Mouse (Mus musculus) limb, embryonic 14.5 days (tissue): ENCODE data around the gene Ntn1. TPM values are rescaled to one million over a fixed set of nuclear protein-coding genes. Genes with fewer than 3 reads are reported as not detected.

ENCODE experiments used
- ATAC-seq: fragments of 200-750 bp; cut with Nextera tagmentation; 2 replicates; pipeline ENCODE4 v1.8.0; 2017; ENCODE audit warnings: low read depth, moderate number of reproducible peaks, moderate TSS enrichment; ENCODE audit not compliant: low FRiP score
- DNase-seq: peaks from one replicate; pipeline ENCODE4 v3.0.0-alpha.2; 2015; ENCODE audit warnings: low spot score
- H3K27ac ChIP-seq: fragments of 300-500 bp; sonication (generic); replicated peaks from 2 replicates; pipeline ENCODE4 v1.5.1; 2014; ENCODE audit warnings: low read depth, mild to moderate bottlenecking, low read length, moderate library complexity, mixed read lengths
- H3K27me3 ChIP-seq: fragments of 300-500 bp; sonication (generic); 2 replicates; pipeline ENCODE4 v1.6.1; 2014; ENCODE audit warnings: low read length, mixed read lengths; ENCODE audit not compliant: control insufficient read depth, insufficient read depth
- H3K36me3 ChIP-seq: fragments of 300-500 bp; sonication (generic); 2 replicates; pipeline ENCODE4 v1.6.1; 2014; ENCODE audit warnings: mild to moderate bottlenecking, low read length, moderate library complexity, mixed read lengths; ENCODE audit not compliant: control insufficient read depth, insufficient read depth
- H3K4me1 ChIP-seq: fragments of 300-500 bp; sonication (generic); 2 replicates; pipeline ENCODE4 v1.6.1; 2014; ENCODE audit warnings: antibody characterized with exemption, low read length, mixed read lengths; ENCODE audit not compliant: control insufficient read depth, insufficient read depth
- H3K4me2 ChIP-seq: fragments of 300-500 bp; sonication (generic); replicated peaks from 2 replicates; pipeline ENCODE4 v1.6.1; 2014; ENCODE audit warnings: low read depth, mild to moderate bottlenecking, low read length, moderate library complexity; ENCODE audit not compliant: severe bottlenecking
- H3K4me3 ChIP-seq: fragments of 300-500 bp; sonication (generic); replicated peaks from 2 replicates; pipeline ENCODE4 v1.5.1; 2014; ENCODE audit warnings: low read length
- H3K9ac ChIP-seq: fragments of 300-500 bp; sonication (generic); 2 replicates; pipeline ENCODE4 v1.6.1; 2014; ENCODE audit warnings: mild to moderate bottlenecking, low read depth, low read length, moderate library complexity; ENCODE audit not compliant: severe bottlenecking
- H3K9me3 ChIP-seq: fragments of 300-500 bp; sonication (generic); 2 replicates; pipeline ENCODE4 v1.6.1; 2016; ENCODE audit warnings: low read length; ENCODE audit not compliant: control insufficient read depth
- POLR2A ChIP-seq: fragments of 200-500 bp; IDR thresholded peaks from 2 replicates; pipeline ENCODE4 v1.8.0; 2012; ENCODE audit warnings: inconsistent platforms, mild to moderate bottlenecking, moderate library complexity, borderline replicate concordance; ENCODE audit not compliant: insufficient read depth, insufficient read length; ENCODE audit errors: extremely low read depth
- WGBS: fragments of 180-500 bp; shearing (Covaris S2); extraction: QIAGEN DNeasy Blood & Tissue Kit; methylation state at CpG from one replicate; pipeline ENCODE4 v1.1.7; 2014; 5-methylcytosine and 5-hydroxymethylcytosine counted together
- polyA plus RNA-seq, 2 experiments: library from polyadenylated mRNA; depleted of rRNA in 1 of 2; stranded (reverse) in 1 of 2; unstranded in 1 of 2; fragments of >200 nt; fragmentation: Nextera tagmentation in 1 of 2; extraction: Ambion mirVana in 1 of 2; gene quantifications; 2 replicates each; pipeline versions ENCODE4 v1.2.1 to v1.2.3; 2012 to 2014

The Ntn1 gene
- polyA plus RNA-seq, 2 experiments, result 4.7 to 18.5 TPM

- H3K36me3 ChIP-seq, result no peaks in the 10 kb centered on the region
- no peak for TF ChIP-seq POLR2A
- DNase-seq (no peak), ATAC-seq (no peak)
- peak overlapping the region; percentile 64 for H3K4me3 ChIP-seq
- peak overlapping the region; percentile 95 for H3K4me2 ChIP-seq
- no peaks in the 10 kb centered on the region for H3K9me3 ChIP-seq
- H3K27ac ChIP-seq, result no peak overlapping the region
- peaks cover 14% of the 10 kb centered on the region for H3K4me1 ChIP-seq
- no peak overlapping the region for H3K9ac ChIP-seq
- 9% methylated on average over 12 of the region's 12 CpGs for WGBS
- peaks cover 69% of the 10 kb centered on the region for H3K27me3 ChIP-seq
Observed at GRCm38 (mm10) chr11:68384131-68384530, 16.5 kb downstream of the Ntn1 start.

GRCm38 (mm10) chr11:68383519-68383918 is 17.1 kb downstream of the Ntn1 start:
- ATAC-seq (no peak), DNase-seq (no peak)
- H3K4me3 ChIP-seq, result no peak overlapping the region; the same call in 1 of the 2 replicates
- no peak overlapping the region for H3K27ac ChIP-seq
- no peak for TF ChIP-seq POLR2A
- 17% methylated on average over 10 of the region's 10 CpGs for WGBS
- no peak overlapping the region for H3K4me2 ChIP-seq
- H3K27me3 ChIP-seq, result peaks cover 65% of the 10 kb centered on the region
- H3K36me3 ChIP-seq, result no peaks in the 10 kb centered on the region
- H3K9me3 ChIP-seq, result no peaks in the 10 kb centered on the region
- H3K9ac ChIP-seq, result no peak overlapping the region
- peaks cover 18% of the 10 kb centered on the region for H3K4me1 ChIP-seq

- no peak for DNase-seq
- Histone ChIP-seq H3K9ac (no peak overlapping the region), H3K9me3 (no peaks in the 10 kb centered on the region), H3K4me1 (peaks cover 18% of the 10 kb centered on the region), H3K27me3 (peaks cover 49% of the 10 kb centered on the region), H3K4me2 (no peak overlapping the region), H3K36me3 (no peaks in the 10 kb centered on the region), H3K4me3 (no peak overlapping the region), H3K27ac (no peak overlapping the region)
- no peak for ATAC-seq
- 71% methylated on average over 1 of the region's 1 CpGs for WGBS
- TF ChIP-seq POLR2A, result no peak
Observed at GRCm38 (mm10) chr11:68381833-68382232, 18.8 kb downstream of the Ntn1 start.

DNA sequence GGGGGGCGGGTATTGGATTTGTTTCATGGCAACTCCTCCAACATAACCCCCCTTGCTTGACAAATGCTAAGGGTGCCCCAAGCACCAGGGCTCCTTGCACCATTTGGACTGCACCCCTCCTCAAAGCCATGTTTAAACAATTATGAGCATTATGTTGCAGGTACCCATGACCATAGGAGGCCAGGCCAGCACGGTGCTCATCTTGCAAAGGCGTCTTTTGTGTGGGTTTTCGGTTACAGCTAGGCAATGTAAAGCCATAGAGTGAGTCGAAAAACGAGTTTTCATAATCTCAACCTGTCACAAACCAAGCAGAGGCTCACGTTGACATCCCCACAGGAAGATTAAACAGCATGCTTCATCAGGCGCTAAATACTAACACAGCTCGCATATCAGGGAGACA is 19.3 kb downstream of the Ntn1 start:
- no peak for TF ChIP-seq POLR2A
- peaks cover 47% of the 10 kb centered on the region for H3K27me3 ChIP-seq
- ATAC-seq, result no peak

GRCm38 (mm10) chr11:68378946-68379764 is 21.5 kb downstream of the Ntn1 start:
- TF ChIP-seq POLR2A, result no peak
- Histone ChIP-seq H3K4me2 (no peak overlapping the region), H3K27ac (no peak overlapping the region), H3K27me3 (peaks cover 25% of the 10 kb centered on the region), H3K4me3 (no peak overlapping the region), H3K9me3 (no peaks in the 10 kb centered on the region), H3K36me3 (no peaks in the 10 kb centered on the region), H3K4me1 (peaks cover 9% of the 10 kb centered on the region), H3K9ac (no peak overlapping the region)
- DNase-seq (peak; percentile 15), ATAC-seq (no peak)
- 15% methylated on average over 14 of the region's 16 CpGs for WGBS

More for the DNA sequence above, 19.3 kb downstream of the Ntn1 start:
- Histone ChIP-seq H3K4me1 (peaks cover 18% of the 10 kb centered on the region), H3K9ac (no peak overlapping the region), H3K4me2 (no peak overlapping the region), H3K27ac (no peak overlapping the region), H3K4me3 (no peak overlapping the region), H3K9me3 (no peaks in the 10 kb centered on the region), H3K36me3 (no peaks in the 10 kb centered on the region)
- no peak for DNase-seq
- WGBS, result 70% methylated on average over 9 of the region's 9 CpGs
